ENCODE assay signal across 11 mouse cellular contexts in the genomic region with DNA sequence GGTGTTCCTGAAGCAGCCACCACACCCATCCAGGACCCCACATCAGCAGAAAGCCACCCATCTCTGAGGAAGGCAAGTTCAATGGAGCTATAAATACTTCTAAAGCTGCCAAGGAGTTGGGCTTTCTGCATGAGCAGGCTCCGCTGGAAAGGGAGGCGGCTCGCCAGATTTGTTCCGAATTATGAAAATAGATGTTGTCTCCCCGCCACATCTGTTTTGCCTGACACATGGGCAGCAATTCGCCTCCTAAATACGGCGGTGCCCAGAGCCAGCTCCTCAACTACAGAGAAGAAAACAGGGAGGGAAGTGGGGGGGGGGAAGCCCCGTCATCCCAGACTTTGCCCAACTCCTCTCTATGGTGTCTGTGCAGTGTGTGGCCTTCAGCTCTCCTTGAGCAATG. TPM values are rescaled to one million over a fixed set of nuclear protein-coding genes. Genes with fewer than 3 reads are reported as not detected.
DNase-seq lines count a peak whose midpoint lies in the region; ATAC-seq and TF ChIP-seq lines count a peak whose summit lies in the region.
"Had no signal": no experiment of that assay in that cellular context is flagged by ENCODE, and none has a peak within 500 bp of the region (broad histone marks: within the 10 kb centered on the region; RNA-seq: fewer than 3 reads in every experiment).

No protein-coding gene starts in this region.

- 46% methylated on average over 9 of the region's 9 CpGs for whole genome bisulfite sequencing in lung, embryonic 14.5 days
- whole genome bisulfite sequencing in kidney, embryonic 15.5 days: 35% methylated on average over 9 of the region's 9 CpGs
- 51% methylated on average over 9 of the region's 9 CpGs for WGBS in hindbrain, embryonic 16.5 days

- H3K4me1 ChIP-seq in lung, embryonic 14.5 days (ENCODE audit: insufficient read depth): peaks cover 75% of the 10 kb centered on the region
- H3K4me1 ChIP-seq in kidney, embryonic 15.5 days: peaks cover 97% of the 10 kb centered on the region
- peaks cover 69% of the 10 kb centered on the region for H3K4me1 ChIP-seq in hindbrain, embryonic 16.5 days (ENCODE audit: control insufficient read depth, insufficient read depth, low read depth, low read length)

- peak; percentile 58 for DNase-seq in gastrocnemius, postnatal 10 days
- no peak for DNase-seq in gastrocnemius, postnatal 25 days
- DNase-seq in lung, embryonic 14.5 days: no peak
- no peak for DNase-seq in lung, postnatal 25 days (ENCODE audit: low spot score)
- DNase-seq in right cerebral cortex, postnatal 14 days: peak; percentile 63
- DNase-seq in liver: no peak
- DNase-seq: embryo, embryonic 11 days; thymus, adult 18-20 months had no signal

- no peaks in the 10 kb centered on the region for H3K27me3 ChIP-seq in lung, embryonic 14.5 days (ENCODE audit: insufficient read depth, low read length)
- no peaks in the 10 kb centered on the region for H3K27me3 ChIP-seq in kidney, embryonic 15.5 days
- no peaks in the 10 kb centered on the region for H3K27me3 ChIP-seq in hindbrain, embryonic 16.5 days (replicated peaks; ENCODE audit: control insufficient read depth, insufficient read depth, low read length)

- H3K36me3 ChIP-seq in lung, embryonic 14.5 days (ENCODE audit: insufficient read depth): no peaks in the 10 kb centered on the region
- no peaks in the 10 kb centered on the region for H3K36me3 ChIP-seq in kidney, embryonic 15.5 days
- no peaks in the 10 kb centered on the region for H3K36me3 ChIP-seq in hindbrain, embryonic 16.5 days (ENCODE audit: control insufficient read depth, insufficient read depth, low read length)
- H3K36me3 ChIP-seq: midbrain, embryonic 10.5 days had no signal

- no peaks in the 10 kb centered on the region for H3K9me3 ChIP-seq in lung, embryonic 14.5 days (ENCODE audit: low read depth, low read length)
- no peaks in the 10 kb centered on the region for H3K9me3 ChIP-seq in kidney, embryonic 15.5 days (replicated peaks)
- H3K9me3 ChIP-seq in hindbrain, embryonic 16.5 days (ENCODE audit: control insufficient read depth, low read length): no peaks in the 10 kb centered on the region
- H3K9me3 ChIP-seq: midbrain, embryonic 10.5 days had no signal

- peak overlapping the region; percentile 10; the same call in 1 of the 2 replicates for H3K4me2 ChIP-seq in lung, embryonic 14.5 days
- H3K4me2 ChIP-seq in kidney, embryonic 15.5 days: peak overlapping the region; percentile 8; the same call in 1 of the 2 replicates
- H3K4me2 ChIP-seq in hindbrain, embryonic 16.5 days (ENCODE audit: low read length): no peak overlapping the region

- ATAC-seq in lung, embryonic 14.5 days (ENCODE audit: insufficient read depth): no peak
- no peak for ATAC-seq in kidney, embryonic 15.5 days (replicated peaks; ENCODE audit: low FRiP score)
- ATAC-seq in hindbrain, embryonic 16.5 days: no peak

- no peak overlapping the region for H3K4me3 ChIP-seq in lung, embryonic 14.5 days (ENCODE audit: low read depth, low read length)
- no peak overlapping the region for H3K4me3 ChIP-seq in kidney, embryonic 15.5 days (replicated peaks)
- H3K4me3 ChIP-seq in hindbrain, embryonic 16.5 days (ENCODE audit: low read length): no peak overlapping the region
- H3K4me3 ChIP-seq: midbrain, embryonic 10.5 days had no signal

- no peak overlapping the region for H3K9ac ChIP-seq in lung, embryonic 14.5 days
- H3K9ac ChIP-seq in kidney, embryonic 15.5 days: no peak overlapping the region
- H3K9ac ChIP-seq in hindbrain, embryonic 16.5 days (ENCODE audit: low read depth, low read length): no peak overlapping the region

- peak overlapping the region; percentile 36; the same call in 1 of the 2 replicates for H3K27ac ChIP-seq in lung, embryonic 14.5 days (ENCODE audit: low read depth)
- H3K27ac ChIP-seq in kidney, embryonic 15.5 days: peak overlapping the region; percentile 67; the same call in 1 of the 2 replicates
- H3K27ac ChIP-seq in hindbrain, embryonic 16.5 days (ENCODE audit: low read depth, low read length): no peak overlapping the region

- no peak for TF ChIP-seq CTCF in lung, embryonic 14.5 days (IDR thresholded peaks at IDR 0.05; ENCODE audit: low read depth)

RNA-seq across cellular contexts. Expression of gene Pmepa1, which starts 24.7 kb away (rescaled TPM):
- 10 to 100 TPM; 15.8 to 19.8 TPM for total RNA-seq in gastrocnemius, postnatal 10 days (2021)
- total RNA-seq in gastrocnemius, postnatal 25 days (2021): 10 to 100 TPM; 18.2 to 19.2 TPM
- 8.9 and 9.0 TPM in 2 replicates for polyA plus RNA-seq in lung, embryonic 14.5 days (2014; fragmentation: Nextera tagmentation; extraction: Ambion mirVana)
- polyA plus RNA-seq in kidney, embryonic 15.5 days (2015; fragmentation: Nextera tagmentation; extraction: Ambion mirVana): 4.0 and 4.5 TPM in 2 replicates
- 3.2 and 3.9 TPM in 2 replicates for polyA plus RNA-seq in hindbrain, embryonic 16.5 days (2015; fragmentation: Nextera tagmentation; extraction: Ambion mirVana)

RNA-seq across cellular contexts. Expression of gene Zbp1, which starts 33.0 kb away (rescaled TPM):
- total RNA-seq in gastrocnemius, postnatal 10 days (2021): under 1 TPM in 1 of 2 experiments, not detected in 1; 0.09 TPM
- under 1 TPM in 1 of 2 experiments, not detected in 1; 0.27 TPM for total RNA-seq in gastrocnemius, postnatal 25 days (2021)
- polyA plus RNA-seq in lung, embryonic 14.5 days (2014; fragmentation: Nextera tagmentation; extraction: Ambion mirVana): 0.34 and 0.41 TPM in 2 replicates
- polyA plus RNA-seq in kidney, embryonic 15.5 days (2015; fragmentation: Nextera tagmentation; extraction: Ambion mirVana): 0.40 and 0.64 TPM in 2 replicates
- polyA plus RNA-seq in hindbrain, embryonic 16.5 days (2015; fragmentation: Nextera tagmentation; extraction: Ambion mirVana): 0.20 TPM in 1 of 2 replicates, not detected in the other

Comparison
In these comparisons a context has a peak if more than half of its experiments do, and no peak if none do; other contexts are left out.
1. DNase-seq: peak in gastrocnemius, postnatal 10 days (single experiment) and right cerebral cortex, postnatal 14 days (single experiment); none in gastrocnemius, postnatal 25 days (single experiment), lung, embryonic 14.5 days (single experiment), lung, postnatal 25 days (single experiment) and liver (single experiment).